Mouse (Mus musculus): ENCODE measurements around the gene Tmem117. TPM values are rescaled to one million over a fixed set of nuclear protein-coding genes. Genes with fewer than 3 reads are reported as not detected.

The Tmem117 gene
- total and polyA plus RNA-seq, 3 experiments, result 0.16 TPM; not detected in 2

DNA sequence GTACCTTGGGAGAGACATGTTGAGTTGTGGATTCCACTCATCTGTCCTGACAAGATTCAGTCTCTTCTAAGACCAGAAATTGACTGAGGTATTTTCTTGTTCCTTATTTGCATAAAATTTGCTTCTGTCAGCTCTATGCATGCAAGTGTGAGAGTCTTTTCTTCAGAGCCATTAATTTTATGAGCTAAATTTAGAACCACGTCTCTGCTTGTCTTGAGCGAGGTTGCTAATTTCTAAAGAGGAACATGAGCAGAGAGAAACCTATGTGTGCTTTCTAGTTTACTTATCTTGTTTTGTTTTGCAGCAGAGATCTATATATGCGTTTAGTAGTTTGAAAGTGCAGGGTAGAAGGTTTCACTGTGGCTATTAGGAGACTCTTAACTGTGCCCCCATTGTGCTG, 26.6 kb upstream of the Tmem117 start:
- H3K9me3 ChIP-seq (replicated peaks), result no peaks in the 10 kb centered on the region
- DNase-seq (ENCODE audit: low spot score), result no peak
- no peak for ATAC-seq (ENCODE audit: extremely low read depth, insufficient number of reproducible peaks, low FRiP score, poor library complexity, severe bottlenecking)
- no peak overlapping the region for H3K4me3 ChIP-seq (ENCODE audit: low read depth, low read length)
- H3K4me1 ChIP-seq (ENCODE audit: insufficient read depth, low read depth, low read length), result no peaks in the 10 kb centered on the region
- TF ChIP-seq CTCF (IDR thresholded peaks at IDR 0.05; ENCODE audit: low read depth, low read length) (no peak), GATA2 (IDR thresholded peaks at IDR 0.05; ENCODE audit: borderline replicate concordance, low read depth, low read length) (no peak), GATA1 (IDR thresholded peaks at IDR 0.05; ENCODE audit: borderline replicate concordance, low read length) (no peak), POLR2AphosphoS5 (IDR thresholded peaks at IDR 0.05; ENCODE audit: insufficient replicate concordance, low read depth, low read length) (no peak), TAL1 (conservative IDR thresholded peaks at IDR 0.05; ENCODE audit: low read depth, low read length) (no peak)
- H3K36me3 ChIP-seq (replicated peaks), result no peaks in the 10 kb centered on the region
- no peaks in the 10 kb centered on the region for H3K27me3 ChIP-seq (ENCODE audit: insufficient read depth, low read length)

DNA sequence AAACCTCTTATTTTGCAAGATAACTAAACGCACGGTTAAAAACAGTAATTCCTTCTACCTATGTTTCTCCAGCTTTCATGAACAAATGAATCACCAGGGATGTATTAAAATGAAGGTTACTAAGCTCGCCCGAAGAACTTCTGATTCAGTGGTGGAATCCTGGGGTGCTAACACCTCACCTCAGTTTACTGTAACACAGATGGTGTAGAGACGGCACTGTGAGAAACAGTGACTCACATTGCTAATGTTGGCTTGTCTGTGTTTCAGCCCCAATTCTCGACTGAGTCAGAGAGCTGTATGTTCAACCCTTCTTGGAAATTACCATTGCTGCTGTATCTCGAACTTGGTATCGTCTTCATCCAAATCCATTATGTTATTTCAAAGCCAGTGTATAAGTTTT, 21.3 kb upstream of the Tmem117 start:
- DNase-seq (ENCODE audit: low spot score) (no peak), ATAC-seq (ENCODE audit: extremely low read depth, insufficient number of reproducible peaks, low FRiP score, poor library complexity, severe bottlenecking) (no peak)
- TF ChIP-seq GATA2 (IDR thresholded peaks at IDR 0.05; ENCODE audit: borderline replicate concordance, low read depth, low read length) (no peak), POLR2AphosphoS5 (IDR thresholded peaks at IDR 0.05; ENCODE audit: insufficient replicate concordance, low read depth, low read length) (no peak), GATA1 (IDR thresholded peaks at IDR 0.05; ENCODE audit: borderline replicate concordance, low read length) (no peak), TAL1 (conservative IDR thresholded peaks at IDR 0.05; ENCODE audit: low read depth, low read length) (no peak), CTCF (IDR thresholded peaks at IDR 0.05; ENCODE audit: low read depth, low read length) (no peak)
- H3K4me3 ChIP-seq (ENCODE audit: low read depth, low read length), result no peak overlapping the region
- no peaks in the 10 kb centered on the region for H3K9me3 ChIP-seq (replicated peaks)
- no peaks in the 10 kb centered on the region for H3K4me1 ChIP-seq (ENCODE audit: insufficient read depth, low read depth, low read length)
- H3K36me3 ChIP-seq (replicated peaks), result no peaks in the 10 kb centered on the region
- no peaks in the 10 kb centered on the region for H3K27me3 ChIP-seq (ENCODE audit: insufficient read depth, low read length)

DNA sequence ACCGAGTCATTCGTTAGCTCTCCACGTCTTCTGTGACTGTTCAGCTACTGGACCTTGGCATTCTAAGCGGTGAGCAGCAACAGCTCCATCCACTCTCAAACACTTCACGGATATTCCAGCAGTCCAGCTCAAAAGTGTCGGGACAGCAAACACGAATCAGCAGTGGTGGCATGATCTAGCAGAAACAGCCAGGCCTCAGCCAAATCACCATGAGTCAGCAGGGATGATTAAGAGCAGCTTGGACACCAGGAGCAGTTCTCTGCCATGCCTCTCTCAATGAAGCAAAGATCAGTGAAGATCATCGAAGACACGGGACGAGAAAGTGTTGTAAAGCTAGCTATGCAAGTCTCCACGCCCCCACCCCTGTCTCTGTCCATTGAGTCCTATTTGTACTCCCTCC, 13.0 kb upstream of the Tmem117 start:
- no peaks in the 10 kb centered on the region for H3K4me1 ChIP-seq (ENCODE audit: insufficient read depth, low read depth, low read length)
- H3K9me3 ChIP-seq (replicated peaks), result no peaks in the 10 kb centered on the region
- H3K27me3 ChIP-seq (ENCODE audit: insufficient read depth, low read length), result no peaks in the 10 kb centered on the region
- ATAC-seq (ENCODE audit: extremely low read depth, insufficient number of reproducible peaks, low FRiP score, poor library complexity, severe bottlenecking) (no peak), DNase-seq (ENCODE audit: low spot score) (no peak)
- no peak for TF ChIP-seq POLR2AphosphoS5 (IDR thresholded peaks at IDR 0.05; ENCODE audit: insufficient replicate concordance, low read depth, low read length)
- TF ChIP-seq CTCF (IDR thresholded peaks at IDR 0.05; ENCODE audit: low read depth, low read length), result no peak
- TF ChIP-seq GATA1 (IDR thresholded peaks at IDR 0.05; ENCODE audit: borderline replicate concordance, low read length), result no peak
- TF ChIP-seq TAL1 (conservative IDR thresholded peaks at IDR 0.05; ENCODE audit: low read depth, low read length), result no peak
- TF ChIP-seq GATA2 (IDR thresholded peaks at IDR 0.05; ENCODE audit: borderline replicate concordance, low read depth, low read length), result no peak
- H3K4me3 ChIP-seq (ENCODE audit: low read depth, low read length), result no peak overlapping the region
- H3K36me3 ChIP-seq (replicated peaks), result no peaks in the 10 kb centered on the region

DNA sequence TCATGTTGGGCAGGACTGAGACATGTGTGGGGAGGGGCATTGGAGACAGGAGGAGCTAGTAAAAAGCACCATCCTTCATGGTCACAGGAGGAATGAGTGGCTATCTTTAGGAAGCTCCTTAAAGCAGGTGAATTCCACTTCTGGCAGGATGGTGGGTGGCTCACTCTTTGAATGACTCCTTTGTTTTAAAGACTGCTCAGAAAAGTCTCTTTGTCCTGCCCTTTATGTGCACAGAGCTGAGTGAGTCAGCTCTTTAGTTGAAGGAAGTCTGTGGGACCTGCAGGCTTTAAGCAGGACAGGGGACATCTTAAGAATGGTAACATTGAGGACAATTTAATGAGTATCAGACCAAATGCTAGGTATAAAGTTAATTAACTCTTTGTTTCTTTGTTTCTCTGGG, 8.1 kb upstream of the Tmem117 start:
- Histone ChIP-seq H3K4me3 (ENCODE audit: low read depth, low read length) (no peak overlapping the region), H3K27me3 (ENCODE audit: insufficient read depth, low read length) (no peaks in the 10 kb centered on the region), H3K4me1 (ENCODE audit: insufficient read depth, low read depth, low read length) (no peaks in the 10 kb centered on the region), H3K36me3 (replicated peaks) (no peaks in the 10 kb centered on the region), H3K9me3 (replicated peaks) (no peaks in the 10 kb centered on the region)
- ATAC-seq (ENCODE audit: extremely low read depth, insufficient number of reproducible peaks, low FRiP score, poor library complexity, severe bottlenecking), result no peak
- no peak for DNase-seq (ENCODE audit: low spot score)
- TF ChIP-seq TAL1 (conservative IDR thresholded peaks at IDR 0.05; ENCODE audit: low read depth, low read length), result no peak
- TF ChIP-seq GATA1 (IDR thresholded peaks at IDR 0.05; ENCODE audit: borderline replicate concordance, low read length), result no peak
- no peak for TF ChIP-seq CTCF (IDR thresholded peaks at IDR 0.05; ENCODE audit: low read depth, low read length)
- no peak for TF ChIP-seq POLR2AphosphoS5 (IDR thresholded peaks at IDR 0.05; ENCODE audit: insufficient replicate concordance, low read depth, low read length)
- TF ChIP-seq GATA2 (IDR thresholded peaks at IDR 0.05; ENCODE audit: borderline replicate concordance, low read depth, low read length), result no peak

DNA sequence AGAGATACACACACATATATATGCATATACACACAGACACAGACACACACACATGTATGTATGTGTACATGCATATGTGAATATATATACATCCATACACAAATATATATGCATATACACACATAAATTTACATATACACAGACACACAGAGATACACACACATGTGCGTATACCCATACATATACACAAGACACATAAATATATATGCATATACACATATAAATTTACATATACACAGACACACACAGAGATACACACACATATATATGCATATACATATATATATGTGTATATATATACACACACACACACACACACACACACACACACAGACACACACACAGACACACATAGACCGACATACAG, 586 bp upstream of the Tmem117 start:
- no peaks in the 10 kb centered on the region for H3K36me3 ChIP-seq (replicated peaks)
- ATAC-seq (ENCODE audit: extremely low read depth, insufficient number of reproducible peaks, low FRiP score, poor library complexity, severe bottlenecking) (no peak), DNase-seq (ENCODE audit: low spot score) (no peak)
- H3K4me3 ChIP-seq (ENCODE audit: low read depth, low read length), result no peak overlapping the region
- no peaks in the 10 kb centered on the region for H3K4me1 ChIP-seq (ENCODE audit: insufficient read depth, low read depth, low read length)
- H3K27me3 ChIP-seq (ENCODE audit: insufficient read depth, low read length), result no peaks in the 10 kb centered on the region
- TF ChIP-seq GATA1 (IDR thresholded peaks at IDR 0.05; ENCODE audit: borderline replicate concordance, low read length) (no peak), TAL1 (conservative IDR thresholded peaks at IDR 0.05; ENCODE audit: low read depth, low read length) (no peak), GATA2 (IDR thresholded peaks at IDR 0.05; ENCODE audit: borderline replicate concordance, low read depth, low read length) (no peak), CTCF (IDR thresholded peaks at IDR 0.05; ENCODE audit: low read depth, low read length) (no peak), POLR2AphosphoS5 (IDR thresholded peaks at IDR 0.05; ENCODE audit: insufficient replicate concordance, low read depth, low read length) (no peak)
- H3K9me3 ChIP-seq (replicated peaks), result peaks cover 27% of the 10 kb centered on the region

DNA sequence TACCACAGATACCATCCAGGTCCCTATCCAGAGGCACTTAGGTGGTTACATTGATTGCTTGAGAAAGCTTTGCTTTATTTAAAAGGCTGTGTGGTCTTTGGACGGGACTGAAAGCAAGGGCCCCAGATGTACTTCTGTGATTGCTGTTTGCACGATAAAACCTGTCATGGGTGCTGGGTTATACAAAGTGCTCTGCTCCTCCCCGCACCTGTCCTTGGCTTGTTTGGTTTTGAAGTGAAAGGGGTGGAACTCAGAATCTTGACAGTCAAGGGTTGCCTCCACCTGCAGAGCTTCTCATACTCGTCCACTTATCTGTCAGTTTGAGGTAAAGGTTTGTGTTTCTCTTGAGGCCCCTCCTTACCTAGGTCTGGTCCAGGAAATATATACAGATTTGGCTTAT, 1.5 kb downstream of the Tmem117 start:
- Histone ChIP-seq H3K9me3 (replicated peaks) (peaks cover 31% of the 10 kb centered on the region), H3K4me3 (ENCODE audit: low read depth, low read length) (no peak overlapping the region), H3K27me3 (ENCODE audit: insufficient read depth, low read length) (no peaks in the 10 kb centered on the region), H3K4me1 (ENCODE audit: insufficient read depth, low read depth, low read length) (no peaks in the 10 kb centered on the region), H3K36me3 (replicated peaks) (no peaks in the 10 kb centered on the region)
- no peak for TF ChIP-seq GATA2 (IDR thresholded peaks at IDR 0.05; ENCODE audit: borderline replicate concordance, low read depth, low read length)
- TF ChIP-seq TAL1 (conservative IDR thresholded peaks at IDR 0.05; ENCODE audit: low read depth, low read length), result no peak
- TF ChIP-seq GATA1 (IDR thresholded peaks at IDR 0.05; ENCODE audit: borderline replicate concordance, low read length), result no peak
- TF ChIP-seq POLR2AphosphoS5 (IDR thresholded peaks at IDR 0.05; ENCODE audit: insufficient replicate concordance, low read depth, low read length), result no peak
- no peak for TF ChIP-seq CTCF (IDR thresholded peaks at IDR 0.05; ENCODE audit: low read depth, low read length)
- no peak for DNase-seq (ENCODE audit: low spot score)
- no peak for ATAC-seq (ENCODE audit: extremely low read depth, insufficient number of reproducible peaks, low FRiP score, poor library complexity, severe bottlenecking)
